Mouse (Mus musculus): Measurements from ENCODE around the gene Cds2. TPM values are rescaled to one million over a fixed set of nuclear protein-coding genes. Genes with fewer than 3 reads are reported as not detected.
"Not testable (repeated sequence)": the region's sequence is repeated elsewhere in the genome, so short reads cannot be mapped to it uniquely, and the experiment has no call there.

Cds2 gene
- total RNA-seq, 1 experiment from 2014 or later, result 14.6 TPM

DNA sequence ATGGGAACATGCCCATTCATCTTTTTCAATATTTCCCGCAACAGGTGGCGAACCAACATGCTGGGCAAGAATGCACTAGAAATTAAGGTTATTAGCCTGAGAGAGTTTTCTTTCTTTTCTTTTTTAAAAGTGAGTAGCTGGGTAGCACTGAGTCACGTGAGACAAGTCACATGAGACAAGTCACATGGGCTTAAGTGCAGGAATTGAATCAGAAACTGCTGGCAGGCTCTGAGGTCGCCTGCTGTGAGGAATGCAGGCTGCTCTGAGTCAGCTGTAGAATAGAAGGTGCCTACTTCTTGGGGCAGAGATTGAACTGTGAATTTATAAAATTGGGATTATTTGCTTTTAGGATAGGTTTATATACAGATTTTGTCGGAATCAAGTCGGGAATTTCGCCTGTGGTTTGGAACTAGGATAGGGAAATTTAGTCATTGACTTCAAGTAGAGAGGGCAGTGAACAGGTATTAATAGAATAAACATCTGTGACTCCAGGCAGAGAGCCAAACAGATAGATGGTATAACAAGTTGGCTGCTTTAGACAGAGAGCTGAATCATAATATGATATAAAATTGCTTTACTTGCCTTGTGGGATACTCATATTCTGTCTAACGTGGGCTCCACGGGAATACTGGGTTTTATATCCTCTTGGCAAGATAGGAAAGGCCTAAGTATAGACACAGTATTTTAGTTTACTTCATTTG, 23.6 kb downstream of the Cds2 start:
- no peak for ATAC-seq (replicated peaks; ENCODE audit: low read depth, poor library complexity, severe bottlenecking)

DNA sequence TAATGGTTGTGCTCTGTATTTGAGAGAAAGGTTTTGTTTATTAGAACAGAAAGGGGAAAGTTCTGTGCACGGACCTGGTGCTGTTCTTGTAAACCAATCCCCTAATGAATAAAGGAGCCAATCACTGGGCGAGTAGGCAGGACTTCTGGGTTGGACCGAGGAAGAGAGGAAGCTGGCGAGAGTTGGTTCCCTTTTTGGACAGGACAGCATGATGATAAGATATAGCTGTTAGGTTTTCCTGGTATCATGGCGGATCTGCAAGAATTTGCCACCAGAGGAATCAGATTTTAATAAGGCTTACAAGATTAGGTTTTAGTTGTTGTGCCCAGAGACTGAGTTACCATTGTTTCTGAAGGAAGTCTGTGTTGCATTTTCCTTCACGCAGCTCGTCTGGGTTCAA, 26.3 kb downstream of the Cds2 start:
- not testable (repeated sequence) for ATAC-seq (replicated peaks; ENCODE audit: low read depth, poor library complexity, severe bottlenecking)

GRCm38 (mm10) chr2:132290808-132291207, 27.9 kb downstream of the Cds2 start:
- ATAC-seq (replicated peaks; ENCODE audit: low read depth, poor library complexity, severe bottlenecking), result no peak

- no peak for ATAC-seq (replicated peaks; ENCODE audit: low read depth, poor library complexity, severe bottlenecking)
Measured at GRCm38 (mm10) chr2:132291265-132291664, 28.3 kb downstream of the Cds2 start.

DNA sequence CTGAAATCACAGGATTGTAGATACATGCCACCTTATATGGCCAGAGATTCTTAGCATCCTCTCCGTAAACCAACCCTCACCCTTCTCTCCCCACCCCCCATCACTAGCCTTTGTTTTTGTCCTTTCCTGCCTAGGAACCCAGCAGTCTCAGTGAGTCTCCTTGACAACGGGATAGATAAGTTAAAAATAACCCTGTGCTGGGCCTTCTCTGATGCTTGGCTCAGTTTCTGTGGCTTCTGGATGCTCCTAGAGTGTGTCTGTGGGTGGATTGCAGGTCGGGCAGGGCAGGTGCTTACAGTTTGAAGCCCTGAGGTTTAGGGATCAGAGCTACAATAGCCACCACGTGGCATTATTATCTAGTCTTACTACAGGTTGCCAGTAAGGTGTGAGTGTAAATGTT, 29.1 kb downstream of the Cds2 start:
- no peak; the same call in 1 of the 2 replicates for ATAC-seq (replicated peaks; ENCODE audit: low read depth, poor library complexity, severe bottlenecking)

DNA sequence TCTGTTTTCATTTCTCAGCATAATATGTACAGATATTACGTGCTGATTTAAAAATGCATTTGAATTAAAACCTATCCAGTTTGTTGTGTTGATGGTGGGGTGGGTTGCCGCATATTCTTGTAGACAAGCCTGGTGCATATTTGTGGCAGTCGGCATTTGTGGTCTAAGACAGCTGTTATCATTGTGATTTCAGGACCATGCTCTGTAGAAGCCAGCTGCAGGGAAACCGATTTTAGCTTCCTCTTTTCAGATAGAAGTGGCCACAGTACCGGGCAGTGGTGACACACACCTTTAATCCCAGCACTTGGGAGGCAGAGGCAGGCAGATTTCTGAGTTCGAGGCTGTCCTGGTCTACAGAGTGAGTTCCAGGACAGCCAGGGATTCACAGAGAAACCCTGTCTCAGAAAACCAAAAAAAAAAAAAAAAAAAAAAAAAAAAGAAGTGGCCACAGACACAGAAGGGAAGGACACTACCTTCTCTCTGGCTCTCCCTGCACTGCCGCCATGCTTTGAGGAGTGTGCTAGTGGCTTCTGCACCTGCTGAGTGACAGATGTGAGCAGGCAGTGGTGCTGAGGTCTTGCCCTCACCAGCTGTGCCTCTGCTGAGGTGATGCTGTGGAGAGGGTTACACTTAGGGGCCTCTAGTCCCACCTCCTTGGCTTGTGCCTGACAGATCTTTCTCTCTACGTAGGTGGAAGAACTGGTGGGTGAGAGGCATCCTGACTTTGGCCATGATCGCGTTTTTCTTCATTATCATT, 30.9 kb downstream of the Cds2 start:
- peak; percentile 75 for ATAC-seq (replicated peaks; ENCODE audit: low read depth, poor library complexity, severe bottlenecking)

DNA sequence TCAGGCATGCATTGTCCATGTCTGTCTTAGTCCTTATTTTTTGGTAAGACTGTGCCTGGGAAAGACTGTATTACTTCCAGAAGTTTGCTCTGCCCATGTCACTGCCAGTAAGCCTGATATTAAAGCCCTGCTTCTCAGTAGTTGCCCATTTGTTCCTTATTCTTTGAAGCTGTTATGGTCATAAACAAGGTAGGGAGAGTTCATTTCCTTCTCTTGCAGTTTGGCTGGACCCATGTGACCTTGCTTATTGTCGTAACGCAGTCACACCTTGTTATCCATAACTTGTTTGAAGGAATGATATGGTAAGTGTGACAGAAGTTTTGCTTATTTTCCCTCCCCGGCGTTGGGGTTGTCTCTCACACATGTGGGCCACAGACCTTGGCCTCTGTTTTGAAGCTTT, 35.3 kb downstream of the Cds2 start:
- ATAC-seq (replicated peaks; ENCODE audit: low read depth, poor library complexity, severe bottlenecking), result no peak

- ATAC-seq (replicated peaks; ENCODE audit: low read depth, poor library complexity, severe bottlenecking), result no peak
Measured at GRCm38 (mm10) chr2:132301436-132301835, 38.5 kb downstream of the Cds2 start.

- peak; percentile 72 for ATAC-seq (replicated peaks; ENCODE audit: low read depth, poor library complexity, severe bottlenecking)
Measured at GRCm38 (mm10) chr2:132305165-132305564, 42.2 kb downstream of the Cds2 start.

- peak; percentile 66 for ATAC-seq (replicated peaks; ENCODE audit: low read depth, poor library complexity, severe bottlenecking)
Measured at GRCm38 (mm10) chr2:132305988-132306387, 43.0 kb downstream of the Cds2 start.

DNA sequence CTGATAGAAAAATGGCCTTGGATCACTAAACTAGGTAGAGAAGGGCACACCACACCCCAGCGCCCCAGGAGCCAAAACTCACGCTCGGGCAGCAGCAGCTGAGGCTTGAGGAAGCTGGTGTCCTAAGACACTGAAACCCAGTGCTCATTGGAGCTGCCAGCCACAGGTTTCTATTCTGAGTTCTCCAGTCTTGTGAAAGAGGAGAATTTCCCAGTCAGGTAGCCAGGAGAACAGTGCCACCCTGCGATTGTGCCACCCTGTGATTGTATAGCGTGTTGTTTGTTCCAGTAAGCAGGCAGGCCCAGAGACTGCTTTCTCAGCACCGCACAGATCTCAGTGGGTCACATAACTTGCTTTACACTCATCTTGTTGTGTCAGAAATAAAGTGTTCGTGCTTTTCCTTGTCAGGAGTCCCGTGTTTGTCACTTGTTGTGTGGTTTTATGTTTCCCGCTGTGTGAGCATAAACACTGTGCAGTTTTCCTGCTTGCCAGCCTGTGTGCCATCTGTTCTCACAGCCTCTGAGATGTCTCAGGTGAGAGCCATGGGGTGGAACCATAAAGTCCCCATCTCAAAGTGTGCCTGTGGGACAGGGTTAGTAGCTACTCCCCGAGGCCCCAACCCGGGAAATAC, 44.4 kb downstream of the Cds2 start:
- no peak for ATAC-seq (replicated peaks; ENCODE audit: low read depth, poor library complexity, severe bottlenecking)

DNA sequence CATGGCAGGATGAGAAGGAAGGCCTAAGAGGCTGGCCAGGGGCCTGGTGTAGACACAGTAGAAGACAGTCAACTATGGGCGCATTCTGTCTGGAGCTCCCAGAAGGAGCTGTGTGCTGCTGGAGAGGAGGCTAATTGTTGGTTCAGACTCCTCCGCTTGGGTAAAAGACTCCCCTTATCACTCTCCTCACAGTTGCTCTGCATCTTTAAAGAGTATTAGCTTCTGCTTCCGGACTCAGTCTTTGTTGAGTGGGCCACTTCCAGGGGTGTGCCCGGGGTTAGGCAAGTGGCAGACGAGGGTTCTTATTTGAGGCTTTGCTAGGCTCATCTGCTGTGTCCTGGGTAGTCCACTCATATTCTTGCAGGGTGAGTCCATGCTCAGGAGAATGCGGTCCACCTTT, 45.9 kb downstream of the Cds2 start:
- ATAC-seq (replicated peaks; ENCODE audit: low read depth, poor library complexity, severe bottlenecking), result no peak

DNA sequence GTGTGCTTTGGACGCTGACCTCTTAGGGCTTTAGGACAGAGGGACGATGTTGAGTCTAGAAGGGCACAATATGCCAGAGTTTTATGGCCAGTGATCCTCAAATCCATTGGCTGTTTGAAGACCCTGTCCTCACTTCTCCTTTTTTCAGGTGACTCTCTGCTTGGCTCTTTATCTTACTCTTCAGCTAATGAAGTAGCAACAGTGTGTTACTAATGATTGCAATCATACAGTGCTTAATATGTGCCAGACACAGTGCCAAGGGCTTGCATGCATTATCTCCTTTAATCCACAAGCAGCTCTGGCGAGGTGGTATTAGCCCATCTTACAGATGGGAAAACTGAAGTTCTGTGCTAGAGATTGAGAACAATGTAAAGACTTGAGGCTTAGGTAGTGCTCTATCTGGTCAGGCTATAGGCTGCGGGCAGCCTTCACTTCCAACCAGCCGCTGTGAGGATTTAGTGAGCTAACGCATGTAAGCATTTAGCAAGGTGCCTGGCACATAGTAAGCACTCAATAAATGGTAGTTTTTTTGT, 46.5 kb downstream of the Cds2 start:
- ATAC-seq (replicated peaks; ENCODE audit: low read depth, poor library complexity, severe bottlenecking), result no peak

- ATAC-seq (replicated peaks; ENCODE audit: low read depth, poor library complexity, severe bottlenecking), result no peak
Measured at GRCm38 (mm10) chr2:132312616-132313015, 49.7 kb downstream of the Cds2 start.

DNA sequence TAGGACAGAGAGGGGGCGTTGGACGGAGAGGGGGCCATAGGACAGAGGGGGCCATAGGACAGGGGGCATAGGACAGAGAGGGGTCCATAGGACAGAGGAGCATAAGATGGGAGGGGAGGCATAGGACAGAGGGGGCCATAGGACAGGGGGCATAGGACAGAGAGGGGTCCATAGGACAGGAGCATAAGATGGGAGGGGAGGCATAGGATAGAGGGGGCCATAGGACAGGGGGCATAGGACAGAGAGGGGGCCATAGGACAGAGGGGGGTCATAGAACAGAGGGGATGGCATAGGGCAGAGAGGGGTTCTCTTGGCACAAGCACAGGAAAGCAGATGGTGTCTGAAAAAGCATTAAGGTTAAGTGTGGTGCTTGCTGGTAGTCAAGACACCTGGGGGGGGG, 50.6 kb downstream of the Cds2 start:
- no peak for ATAC-seq (replicated peaks; ENCODE audit: low read depth, poor library complexity, severe bottlenecking)

- ATAC-seq (replicated peaks; ENCODE audit: low read depth, poor library complexity, severe bottlenecking), result not testable (repeated sequence)
Measured at GRCm38 (mm10) chr2:132314057-132314456, 51.1 kb downstream of the Cds2 start.

GRCm38 (mm10) chr2:132316041-132316808, 53.3 kb downstream of the Cds2 start:
- peak; percentile 97 for ATAC-seq (replicated peaks; ENCODE audit: low read depth, poor library complexity, severe bottlenecking)

DNA sequence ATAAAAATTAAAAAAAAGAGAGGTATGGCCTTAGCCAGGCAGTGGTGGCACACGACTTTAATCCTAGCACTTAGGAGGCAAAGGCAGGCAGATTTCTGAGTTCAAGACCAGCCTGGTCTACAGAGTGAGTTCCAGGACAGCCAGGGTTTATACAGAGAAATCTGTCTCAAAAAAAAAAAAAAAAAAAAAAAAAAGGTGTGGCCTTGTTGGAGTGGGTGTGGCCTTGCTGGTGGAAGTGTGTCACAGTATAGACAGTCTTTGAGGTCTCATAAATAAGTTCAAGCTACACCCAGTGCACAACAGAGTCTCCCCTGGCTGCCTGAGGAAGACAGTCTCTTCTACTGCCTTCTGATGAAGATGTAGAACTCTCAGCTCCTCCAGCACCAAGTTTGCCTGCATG, 54.2 kb downstream of the Cds2 start:
- no peak for ATAC-seq (replicated peaks; ENCODE audit: low read depth, poor library complexity, severe bottlenecking)

DNA sequence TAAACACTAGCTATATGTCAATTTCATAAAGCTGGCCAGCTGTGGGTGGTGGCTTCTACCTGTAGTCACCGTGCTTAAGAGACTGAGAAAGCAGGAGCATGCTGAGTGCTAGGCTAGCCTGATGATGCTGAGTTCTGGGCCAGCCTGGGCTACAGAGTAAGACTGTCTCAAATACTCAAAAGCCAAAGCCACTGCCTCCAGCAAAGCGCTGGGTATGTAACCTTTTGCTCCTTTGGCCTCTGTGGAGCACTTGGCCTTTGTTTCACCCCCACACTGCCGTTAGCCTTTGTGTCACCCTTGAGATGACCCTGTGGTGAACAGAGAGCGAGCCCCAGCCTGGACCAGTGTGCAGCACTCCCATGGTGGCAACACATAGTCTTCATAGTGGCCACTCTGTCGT, 57.6 kb downstream of the Cds2 start:
- ATAC-seq (replicated peaks; ENCODE audit: low read depth, poor library complexity, severe bottlenecking), result no peak

GRCm38 (mm10) chr2:132323541-132323940, 60.6 kb downstream of the Cds2 start:
- no peak for ATAC-seq (replicated peaks; ENCODE audit: low read depth, poor library complexity, severe bottlenecking)
